Mouse (Mus musculus): ENCODE data around the gene Cachd1. TPM values are rescaled to one million over a fixed set of nuclear protein-coding genes. Genes with fewer than 3 reads are reported as not detected.

The Cachd1 gene
- total RNA-seq (2023) = not detected

DNA sequence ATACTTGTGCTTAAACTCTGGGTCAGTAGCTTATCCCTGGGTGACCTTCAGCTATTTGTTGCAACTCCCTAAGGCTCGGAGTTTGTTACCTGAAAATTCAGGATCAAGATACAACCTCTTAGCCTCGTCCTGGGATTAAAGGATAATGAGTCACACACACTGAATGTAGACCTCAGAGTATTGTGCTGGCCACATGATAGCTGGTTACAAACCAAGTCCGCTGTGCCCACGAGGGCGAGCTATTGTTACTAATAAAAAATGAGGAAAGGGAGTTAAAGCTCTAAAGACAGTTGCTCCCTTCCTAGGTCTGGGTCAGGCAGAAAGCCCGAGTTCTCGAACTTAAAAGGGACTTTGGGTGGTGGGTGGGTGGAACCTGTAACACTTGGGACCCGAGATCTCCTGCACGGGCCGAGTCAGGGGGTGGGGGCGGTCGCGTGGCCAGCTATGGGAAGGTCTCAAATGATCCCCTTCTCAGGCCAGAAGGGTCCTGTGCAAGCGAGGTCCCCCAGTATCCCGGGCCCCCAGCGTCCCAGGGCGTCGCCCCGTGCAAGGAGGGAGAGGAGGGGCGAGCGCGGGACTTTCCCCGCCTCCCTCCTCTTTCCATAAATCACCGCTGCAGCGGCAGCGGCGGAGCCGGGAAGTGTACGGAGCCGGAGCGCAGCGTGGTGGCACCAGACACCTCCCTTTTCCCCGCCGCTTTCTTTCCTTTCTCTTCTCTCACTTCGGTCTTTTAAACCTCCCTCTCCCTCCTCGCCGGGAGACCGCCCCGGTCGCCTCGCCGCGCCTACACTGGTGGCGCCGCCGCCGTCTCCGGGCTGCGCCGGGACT is at the start of gene Cachd1:
TSS of gene Cachd1 (plus strand) at position 633 of the 828 bp plus-strand sequence.

DNA sequence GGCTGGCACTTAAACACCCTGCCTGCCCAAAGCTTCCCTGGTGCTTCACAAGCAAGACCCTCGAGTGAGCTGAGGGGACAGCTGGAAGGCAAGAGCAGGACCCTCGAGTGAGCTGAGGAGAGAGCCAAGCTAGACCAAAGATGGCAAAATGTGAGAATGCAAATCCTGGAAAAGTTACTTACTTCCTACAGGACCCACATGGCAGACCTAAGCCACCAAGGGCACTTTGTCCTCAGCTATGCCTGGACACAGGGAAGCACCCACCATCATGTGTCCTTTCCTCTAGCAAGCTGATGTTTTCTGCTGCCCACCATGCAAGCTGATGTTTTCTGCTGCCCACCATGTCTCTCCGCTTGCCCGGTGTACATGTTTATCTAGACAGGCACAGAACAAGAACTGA is 244.1 kb downstream of the Cachd1 start, which contains the start of gene Gm10577:
TSS of gene Gm10577 (minus strand) at position 101 of the 400 bp plus-strand sequence.

DNA sequence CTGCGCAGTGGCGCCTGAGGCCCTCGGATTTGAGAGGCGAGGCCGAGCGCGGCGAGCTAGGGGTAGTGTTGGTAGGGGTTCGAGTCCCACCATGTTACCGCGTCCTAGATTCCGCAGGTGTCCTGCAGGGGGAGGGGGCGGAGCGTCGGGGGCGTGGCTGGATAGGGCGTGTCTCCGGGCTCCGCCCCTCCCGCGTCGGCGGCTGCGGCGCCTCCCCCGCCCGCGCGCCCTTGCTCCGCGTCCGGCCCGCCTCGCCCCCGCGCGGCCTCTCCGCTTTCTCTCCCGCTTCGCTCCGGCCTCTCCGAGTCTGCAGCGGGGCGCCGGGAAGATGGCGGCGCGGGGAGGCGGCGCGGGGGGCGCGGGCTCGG is 292.3 kb downstream of the Cachd1 start, which contains the start of gene Raver2:
TSS of gene Raver2 (plus strand) at position 198 of the 368 bp plus-strand sequence.

Other genes starting within 250 kb of the Cachd1 start
- gene Gm10577, start 244.0 kb downstream of the Cachd1 start, total RNA-seq (2023) = not detected